Mouse (Mus musculus) testis, adult 2 months (tissue): ENCODE measurements around the gene Hist1h4i. TPM values are rescaled to one million over a fixed set of nuclear protein-coding genes. Genes with fewer than 3 reads are reported as not detected.
A peak's percentile ranks its signal among the peaks of the same experiment; 100 is the strongest.

Experiments
- H3K27ac ChIP-seq: fragments of 200-500 bp; 2 replicates; pipeline ENCODE4 v1.5.1; 2012; ENCODE audit warnings: low read depth, low read length; ENCODE audit not compliant: control insufficient read depth, insufficient read depth
- H3K27me3 ChIP-seq: fragments of 200-500 bp; 2 replicates; pipeline ENCODE4 v1.6.1; 2012; ENCODE audit warnings: mild to moderate bottlenecking, low read length, moderate library complexity; ENCODE audit not compliant: control insufficient read depth, insufficient read depth
- H3K36me3 ChIP-seq: fragments of 200-500 bp; 2 replicates; pipeline ENCODE4 v1.6.1; 2012; ENCODE audit warnings: mild to moderate bottlenecking, low read length; ENCODE audit not compliant: control insufficient read depth, insufficient read depth
- H3K4me1 ChIP-seq: fragments of 200-500 bp; 2 replicates; pipeline ENCODE4 v1.6.1; 2012; ENCODE audit warnings: low read length; ENCODE audit not compliant: control insufficient read depth, insufficient read depth
- H3K4me3 ChIP-seq: fragments of 200-500 bp; 2 replicates; pipeline ENCODE4 v1.5.1; 2012; ENCODE audit warnings: low read depth, mild to moderate bottlenecking, low read length, moderate library complexity, mixed read lengths; ENCODE audit not compliant: control insufficient read depth
- CTCF ChIP-seq: fragments of 200-500 bp; IDR thresholded peaks from 2 replicates; pipeline ENCODE4 v1.5.1; 2012; ENCODE audit warnings: low read depth, mild to moderate bottlenecking, inconsistent platforms, low read length, moderate library complexity; ENCODE audit not compliant: control insufficient read depth, insufficient read depth, insufficient replicate concordance
- POLR2A ChIP-seq: fragments of 200-500 bp; IDR thresholded peaks from 2 replicates; pipeline ENCODE4 v1.6.1; 2012; ENCODE audit warnings: low read depth, mild to moderate bottlenecking, inconsistent platforms, low read length, moderate library complexity; ENCODE audit not compliant: control insufficient read depth
- polyA plus RNA-seq: library from polyadenylated mRNA; depleted of rRNA; stranded (reverse); fragments of >200 nt; gene quantifications from 2 replicates; pipeline ENCODE4 v1.2.3, GENCODE M21; 2012; rRNA removed

The Hist1h4i gene
- polyA plus RNA-seq, 1 experiment, result 6.6 TPM

DNA sequence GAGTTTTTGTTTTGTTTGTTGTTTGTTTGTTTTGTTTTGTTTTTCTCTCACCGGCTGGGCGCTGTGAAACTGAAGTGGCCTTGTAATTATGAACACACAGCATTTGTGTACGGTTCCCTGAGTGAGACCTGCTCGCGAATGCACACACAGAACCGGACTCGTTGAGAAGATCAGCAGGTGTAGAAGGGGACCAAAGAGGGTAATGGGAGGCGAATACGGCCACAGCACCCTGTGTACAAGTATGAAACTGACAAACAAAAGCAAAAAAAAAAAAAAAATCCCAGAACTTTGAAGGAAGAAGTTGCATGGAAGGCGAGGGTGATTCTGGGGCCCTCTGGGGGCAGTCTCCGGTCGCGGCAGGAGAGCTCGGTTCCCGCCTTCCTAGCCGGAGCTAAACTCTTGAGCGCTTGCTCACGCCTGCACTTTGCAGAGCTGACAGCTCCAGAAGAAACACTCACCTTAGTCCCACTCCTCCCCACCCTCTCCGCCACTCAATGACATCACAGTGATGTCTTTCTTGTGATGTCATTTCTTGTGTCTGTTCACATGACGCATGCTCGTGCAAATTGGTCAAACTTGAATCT, 45.7 kb downstream of the Hist1h4i start:
- Histone ChIP-seq H3K4me1 (peaks cover 8% of the 10 kb centered on the region), H3K27me3 (peaks cover 11% of the 10 kb centered on the region), H3K36me3 (no peaks in the 10 kb centered on the region), H3K27ac (no peak overlapping the region), H3K4me3 (peak overlapping the region; percentile 71)
- no peak for TF ChIP-seq POLR2A
- TF ChIP-seq CTCF, result no peak

DNA sequence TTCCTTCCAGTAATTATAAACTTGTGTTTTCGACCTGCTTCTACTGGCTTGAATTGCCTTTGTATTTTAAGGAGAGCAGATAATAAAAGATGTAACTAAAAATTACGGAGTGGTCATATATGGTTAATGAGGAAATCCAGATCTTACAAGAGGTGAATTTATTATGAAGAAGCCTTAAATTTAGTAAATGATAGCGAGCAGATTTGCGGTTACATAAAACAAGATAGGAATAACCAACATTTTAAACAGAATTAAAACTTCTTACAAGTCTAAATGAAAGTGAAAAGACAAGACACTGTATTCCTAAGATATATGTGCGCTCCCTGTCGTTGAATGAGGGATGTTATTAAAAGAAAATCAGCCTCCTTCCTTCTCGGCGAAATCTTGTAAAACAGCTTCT, 46.3 kb downstream of the Hist1h4i start:
- no peak for TF ChIP-seq POLR2A
- no peak for TF ChIP-seq CTCF
- H3K27ac ChIP-seq, result no peak overlapping the region
- peak overlapping the region; percentile 71 for H3K4me3 ChIP-seq
- peaks cover 11% of the 10 kb centered on the region for H3K27me3 ChIP-seq
- peaks cover 8% of the 10 kb centered on the region for H3K4me1 ChIP-seq
- no peaks in the 10 kb centered on the region for H3K36me3 ChIP-seq

DNA sequence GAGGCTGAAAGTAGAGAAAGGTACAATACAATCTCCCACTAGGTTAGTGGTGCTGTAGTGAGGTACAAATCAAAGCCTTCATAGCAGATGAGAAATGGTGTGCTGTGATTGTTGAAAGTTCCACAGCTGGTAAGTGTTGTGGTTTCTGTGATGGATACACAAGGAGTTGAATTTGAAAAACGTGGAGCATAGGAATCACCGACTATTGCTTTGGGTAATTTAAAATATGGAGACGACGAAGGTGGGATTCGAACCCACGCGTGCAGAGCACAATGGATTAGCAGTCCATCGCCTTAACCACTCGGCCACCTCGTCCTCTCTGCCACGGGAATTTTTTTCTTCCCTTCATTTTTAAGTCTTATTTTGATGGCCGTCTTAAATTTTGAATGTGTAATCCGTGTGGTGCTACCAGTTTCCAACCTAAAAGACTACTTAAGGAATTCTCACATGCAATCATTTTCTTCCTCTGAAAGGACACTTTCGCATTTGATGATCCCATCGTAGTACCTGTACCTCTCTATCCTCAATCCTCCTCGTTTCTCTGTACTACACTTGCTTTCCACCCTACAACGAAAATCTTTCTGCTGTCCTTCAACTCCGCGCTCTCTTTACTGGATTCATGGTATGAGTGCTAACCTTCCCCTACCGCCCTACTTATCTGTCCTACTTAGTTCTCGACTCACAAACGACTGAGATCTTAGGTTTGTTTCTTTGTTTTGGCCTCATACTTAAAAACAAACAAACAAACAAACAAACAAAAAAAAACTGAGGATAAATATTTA, 47.0 kb downstream of the Hist1h4i start:
- H3K4me3 ChIP-seq, result no peak overlapping the region
- peaks cover 11% of the 10 kb centered on the region for H3K27me3 ChIP-seq

DNA sequence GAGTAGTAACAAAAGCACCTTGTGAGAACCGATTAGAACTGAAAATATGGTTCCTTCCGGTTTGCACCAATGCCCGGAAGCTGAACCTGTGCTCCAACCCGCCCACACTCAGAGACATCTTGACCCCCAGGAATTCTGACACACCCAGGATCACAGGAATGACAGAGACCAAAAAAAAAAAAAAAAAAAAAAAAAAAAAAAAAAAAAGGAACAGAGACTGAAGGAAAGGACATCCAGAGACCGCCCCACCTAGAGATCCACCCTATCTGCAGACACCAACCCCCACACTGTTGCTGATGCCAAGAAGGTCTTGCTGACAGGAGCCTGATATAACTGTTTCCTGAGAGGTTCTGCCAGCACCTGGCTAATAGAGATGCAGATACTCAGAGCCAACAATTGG, 48.6 kb downstream of the Hist1h4i start:
- Histone ChIP-seq H3K36me3 (no peaks in the 10 kb centered on the region), H3K4me3 (no peak overlapping the region), H3K27ac (no peak overlapping the region), H3K27me3 (peaks cover 11% of the 10 kb centered on the region), H3K4me1 (peaks cover 8% of the 10 kb centered on the region)
- no peak for TF ChIP-seq POLR2A

More for the DNA sequence above, 47.0 kb downstream of the Hist1h4i start:
- no peak for TF ChIP-seq CTCF
- TF ChIP-seq POLR2A, result no peak
- H3K36me3 ChIP-seq, result no peaks in the 10 kb centered on the region
- H3K4me1 ChIP-seq, result peaks cover 8% of the 10 kb centered on the region
- H3K27ac ChIP-seq, result no peak overlapping the region

Other genes starting within 250 kb of the Hist1h4i start
- gene Hist1h2bq, start 231.2 kb downstream of the Hist1h4i start, polyA plus RNA-seq, result 28.8 and 32.6 TPM in 2 replicates
- gene Hist1h2ao, start 230.9 kb downstream of the Hist1h4i start, polyA plus RNA-seq, result not detected in 2 replicates
- not detected in 2 replicates for gene Hist1h4m, start 229.6 kb downstream of the Hist1h4i start, polyA plus RNA-seq
- gene Hist1h4n, start 209.2 kb downstream of the Hist1h4i start, polyA plus RNA-seq, result 32.2 and 38.8 TPM in 2 replicates
- gene Hist1h2ap, start 207.9 kb downstream of the Hist1h4i start, polyA plus RNA-seq, result 7.4 and 12.0 TPM in 2 replicates
- 26.8 and 30.6 TPM in 2 replicates for gene Hist1h2br, start 207.6 kb downstream of the Hist1h4i start, polyA plus RNA-seq
- 2.7 and 2.8 TPM in 2 replicates for gene Zfp184, start 96.3 kb downstream of the Hist1h4i start, polyA plus RNA-seq
- 128 and 157 TPM in 2 replicates for gene Pom121l2, start 60.2 kb downstream of the Hist1h4i start, polyA plus RNA-seq
- 0.05 and 0.22 TPM in 2 replicates for gene Prss16, start 31.6 kb downstream of the Hist1h4i start, polyA plus RNA-seq
- gene Hist1h2ah, start 5.8 kb downstream of the Hist1h4i start, polyA plus RNA-seq, result 1.8 and 3.7 TPM in 2 replicates
- gene Hist1h2bk, start 5.5 kb downstream of the Hist1h4i start, polyA plus RNA-seq, result 10.0 and 11.3 TPM in 2 replicates
- gene Hist1h2ag, start 1.6 kb upstream of the Hist1h4i start, polyA plus RNA-seq, result 4.8 and 6.5 TPM in 2 replicates
- gene Hist1h2bj, start 1.9 kb upstream of the Hist1h4i start, polyA plus RNA-seq, result 7.9 and 8.5 TPM in 2 replicates
- gene Vmn1r188, start 43.1 kb upstream of the Hist1h4i start, polyA plus RNA-seq, result not detected in 2 replicates
- not detected in 2 replicates for gene Vmn1r189, start 64.5 kb upstream of the Hist1h4i start, polyA plus RNA-seq
- not detected in 2 replicates for gene Vmn1r191, start 142.6 kb upstream of the Hist1h4i start, polyA plus RNA-seq
- not detected in 2 replicates for gene Vmn1r192, start 149.8 kb upstream of the Hist1h4i start, polyA plus RNA-seq
- gene Vmn1r193, start 181.8 kb upstream of the Hist1h4i start, polyA plus RNA-seq, result not detected in 2 replicates
- gene Vmn1r194, start 202.9 kb upstream of the Hist1h4i start, polyA plus RNA-seq, result not detected in 2 replicates
- gene Vmn1r195, start 229.2 kb upstream of the Hist1h4i start, polyA plus RNA-seq, result not detected in 2 replicates
- gene Vmn1r196, start 248.6 kb upstream of the Hist1h4i start, polyA plus RNA-seq, result not detected in 2 replicates